Mouse (Mus musculus): ENCODE measurements around the gene Cped1. TPM values are rescaled to one million over a fixed set of nuclear protein-coding genes. Genes with fewer than 3 reads are reported as not detected.
A peak's percentile ranks its signal among the peaks of the same experiment; 100 is the strongest.

The Cped1 gene
- polyA plus RNA-seq, 1 experiment from 2014 or later, result 6.9 TPM

DNA sequence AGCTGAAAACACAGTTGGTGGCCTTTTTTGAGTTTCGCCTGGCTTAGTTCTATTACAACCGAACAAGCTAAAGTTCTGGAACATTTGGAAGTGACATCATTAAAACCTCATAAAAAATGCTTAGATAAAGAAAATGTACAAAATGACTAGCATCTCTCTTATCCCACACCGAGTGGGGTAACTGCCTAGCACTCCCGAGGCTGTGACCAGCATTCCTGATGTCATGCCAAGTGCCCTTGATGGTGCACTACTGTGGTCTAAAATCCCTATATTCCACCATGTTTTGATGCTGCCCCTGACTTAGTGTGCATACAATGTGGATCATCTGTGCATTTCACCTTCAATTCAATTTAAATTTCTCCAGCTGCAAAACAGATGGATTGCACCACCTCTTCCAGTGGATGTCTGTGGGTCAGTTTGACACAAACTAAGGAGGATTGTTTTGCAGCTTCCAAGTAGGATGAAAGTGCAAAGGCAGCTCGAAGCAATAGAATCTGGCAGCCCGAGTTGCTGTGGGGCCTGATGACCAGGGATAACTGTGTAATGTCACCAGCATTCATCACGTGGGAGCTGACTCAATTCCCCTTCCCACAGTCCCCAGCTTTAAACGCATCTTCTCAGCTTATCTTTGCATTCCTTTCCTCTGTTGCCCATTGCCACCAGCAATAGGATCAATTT is 33.2 kb downstream of the Cped1 start:
- no peak overlapping the region for H3K4me2 ChIP-seq (ENCODE audit: low read length)
- peaks cover 6 to 12% of the 10 kb centered on the region in 2 experiments; a peak in 3 of 4 replicates for H3K4me1 ChIP-seq (ENCODE audit: control insufficient read depth in 2 of 2, insufficient read depth in 2 of 2, low read length in 2 of 2)
- H3K27me3 ChIP-seq (ENCODE audit: control insufficient read depth, insufficient read depth, low read length), result no peaks in the 10 kb centered on the region
- no peaks in the 10 kb centered on the region for H3K36me3 ChIP-seq (ENCODE audit: control insufficient read depth, insufficient read depth, low read length)
- no peak overlapping the region for H3K9ac ChIP-seq (ENCODE audit: low read length)
- no peaks in the 10 kb centered on the region for H3K9me3 ChIP-seq (ENCODE audit: control insufficient read depth, low read length)
- H3K4me3 ChIP-seq (ENCODE audit: control insufficient read depth in 1 of 2, insufficient read depth in 1 of 2, low read depth in 1 of 2, low read length in 2 of 2), result no peak overlapping the region
- H3K27ac ChIP-seq (replicated peaks in 1 of 2; ENCODE audit: control insufficient read depth in 1 of 2, insufficient read depth in 1 of 2, low read depth in 2 of 2, low read length in 2 of 2), result peak overlapping the region in 1 of 2 experiments; percentile 9; a peak in 1 of 4 replicates
- ATAC-seq (ENCODE audit: insufficient number of reproducible peaks, insufficient read depth, low FRiP score, low read depth), result no peak
- 39% methylated on average over 8 of the region's 8 CpGs for WGBS

GRCm38 (mm10) chr6:22019637-22020036 is 33.9 kb downstream of the Cped1 start:
- no peak for ATAC-seq (ENCODE audit: insufficient number of reproducible peaks, insufficient read depth, low FRiP score, low read depth)
- WGBS, result 39% methylated on average over 10 of the region's 10 CpGs
- 0 out of 2 replicates have a peak overlapping the region, but pooled peaks have one; percentile 45 for H3K9ac ChIP-seq (ENCODE audit: low read length)
- H3K27me3 ChIP-seq (ENCODE audit: control insufficient read depth, insufficient read depth, low read length), result no peaks in the 10 kb centered on the region
- peak overlapping the region; percentile 42 to 65; a peak in 2 of 4 replicates for H3K27ac ChIP-seq (replicated peaks in 1 of 2; ENCODE audit: control insufficient read depth in 1 of 2, insufficient read depth in 1 of 2, low read depth in 2 of 2, low read length in 2 of 2)
- H3K4me2 ChIP-seq (ENCODE audit: low read length), result no peak overlapping the region
- no peaks in the 10 kb centered on the region for H3K36me3 ChIP-seq (ENCODE audit: control insufficient read depth, insufficient read depth, low read length)
- H3K4me3 ChIP-seq (ENCODE audit: control insufficient read depth in 1 of 2, insufficient read depth in 1 of 2, low read depth in 1 of 2, low read length in 2 of 2), result no peak overlapping the region
- H3K4me1 ChIP-seq (ENCODE audit: control insufficient read depth in 2 of 2, insufficient read depth in 2 of 2, low read length in 2 of 2), result peaks cover 6 to 12% of the 10 kb centered on the region in 2 experiments; a peak in 3 of 4 replicates
- no peaks in the 10 kb centered on the region for H3K9me3 ChIP-seq (ENCODE audit: control insufficient read depth, low read length)

GRCm38 (mm10) chr6:22020696-22021095 is 35.0 kb downstream of the Cped1 start:
- ATAC-seq (ENCODE audit: insufficient number of reproducible peaks, insufficient read depth, low FRiP score, low read depth), result no peak
- Histone ChIP-seq H3K27me3 (ENCODE audit: control insufficient read depth, insufficient read depth, low read length) (no peaks in the 10 kb centered on the region), H3K4me3 (ENCODE audit: control insufficient read depth in 1 of 2, insufficient read depth in 1 of 2, low read depth in 1 of 2, low read length in 2 of 2) (no peak overlapping the region), H3K4me2 (ENCODE audit: low read length) (no peak overlapping the region), H3K4me1 (ENCODE audit: control insufficient read depth in 2 of 2, insufficient read depth in 2 of 2, low read length in 2 of 2) (peaks cover 6 to 17% of the 10 kb centered on the region in 2 experiments; a peak in 3 of 4 replicates), H3K9me3 (ENCODE audit: control insufficient read depth, low read length) (no peaks in the 10 kb centered on the region), H3K9ac (ENCODE audit: low read length) (no peak overlapping the region), H3K27ac (replicated peaks in 1 of 2; ENCODE audit: control insufficient read depth in 1 of 2, insufficient read depth in 1 of 2, low read depth in 2 of 2, low read length in 2 of 2) (no peak overlapping the region), H3K36me3 (ENCODE audit: control insufficient read depth, insufficient read depth, low read length) (no peaks in the 10 kb centered on the region)
- WGBS, result 80% methylated on average over 5 of the region's 5 CpGs

DNA sequence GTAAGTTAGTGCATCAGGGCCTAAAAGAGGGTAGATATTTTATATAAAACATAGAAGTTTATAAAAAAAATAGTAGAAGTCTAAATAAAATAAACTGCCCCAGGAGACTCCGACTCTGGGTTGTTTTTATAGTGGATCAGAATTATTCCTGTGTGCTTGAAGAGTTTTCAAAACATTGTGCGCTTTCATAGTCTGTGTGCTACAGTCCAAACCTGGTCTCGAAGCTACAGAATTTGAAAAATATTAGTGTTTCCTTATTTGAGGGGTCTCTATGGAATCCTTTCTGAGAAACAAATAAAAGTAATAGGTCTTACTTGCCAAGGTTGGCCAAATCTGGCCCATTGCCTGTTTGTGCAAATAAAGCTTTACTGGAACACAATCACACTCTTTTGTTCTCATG is 35.6 kb downstream of the Cped1 start:
- H3K9ac ChIP-seq (ENCODE audit: low read length), result no peak overlapping the region
- no peak overlapping the region for H3K4me3 ChIP-seq (ENCODE audit: control insufficient read depth in 1 of 2, insufficient read depth in 1 of 2, low read depth in 1 of 2, low read length in 2 of 2)
- H3K9me3 ChIP-seq (ENCODE audit: control insufficient read depth, low read length), result no peaks in the 10 kb centered on the region
- H3K4me2 ChIP-seq (ENCODE audit: low read length), result no peak overlapping the region
- no peak overlapping the region for H3K27ac ChIP-seq (replicated peaks in 1 of 2; ENCODE audit: control insufficient read depth in 1 of 2, insufficient read depth in 1 of 2, low read depth in 2 of 2, low read length in 2 of 2)
- no peak for ATAC-seq (ENCODE audit: insufficient number of reproducible peaks, insufficient read depth, low FRiP score, low read depth)
- peaks cover 6 to 17% of the 10 kb centered on the region in 2 experiments; a peak in 3 of 4 replicates for H3K4me1 ChIP-seq (ENCODE audit: control insufficient read depth in 2 of 2, insufficient read depth in 2 of 2, low read length in 2 of 2)
- no peaks in the 10 kb centered on the region for H3K36me3 ChIP-seq (ENCODE audit: control insufficient read depth, insufficient read depth, low read length)
- 85% methylated on average over 3 of the region's 3 CpGs for WGBS
- H3K27me3 ChIP-seq (ENCODE audit: control insufficient read depth, insufficient read depth, low read length), result no peaks in the 10 kb centered on the region

- H3K36me3 ChIP-seq (ENCODE audit: control insufficient read depth, insufficient read depth, low read length), result no peaks in the 10 kb centered on the region
- H3K27ac ChIP-seq (replicated peaks in 1 of 2; ENCODE audit: control insufficient read depth in 1 of 2, insufficient read depth in 1 of 2, low read depth in 2 of 2, low read length in 2 of 2), result no peak overlapping the region
- 93% methylated on average over 2 of the region's 2 CpGs for WGBS
- ATAC-seq (ENCODE audit: insufficient number of reproducible peaks, insufficient read depth, low FRiP score, low read depth), result no peak
- H3K9me3 ChIP-seq (ENCODE audit: control insufficient read depth, low read length), result no peaks in the 10 kb centered on the region
- no peak overlapping the region for H3K9ac ChIP-seq (ENCODE audit: low read length)
- H3K4me1 ChIP-seq (ENCODE audit: control insufficient read depth in 2 of 2, insufficient read depth in 2 of 2, low read length in 2 of 2), result peaks cover 5 to 13% of the 10 kb centered on the region in 2 experiments; a peak in 3 of 4 replicates
- H3K27me3 ChIP-seq (ENCODE audit: control insufficient read depth, insufficient read depth, low read length), result no peaks in the 10 kb centered on the region
- H3K4me3 ChIP-seq (ENCODE audit: control insufficient read depth in 1 of 2, insufficient read depth in 1 of 2, low read depth in 1 of 2, low read length in 2 of 2), result no peak overlapping the region
- H3K4me2 ChIP-seq (ENCODE audit: low read length), result no peak overlapping the region
Observed at GRCm38 (mm10) chr6:22024168-22024567, 38.5 kb downstream of the Cped1 start.

GRCm38 (mm10) chr6:22025584-22026357 is 40.1 kb downstream of the Cped1 start:
- 0 out of 2 replicates have a peak overlapping the region, but pooled peaks have one; percentile 31 for H3K9ac ChIP-seq (ENCODE audit: low read length)
- H3K4me3 ChIP-seq (ENCODE audit: control insufficient read depth in 1 of 2, insufficient read depth in 1 of 2, low read depth in 1 of 2, low read length in 2 of 2), result peak overlapping the region in 1 of 2 experiments; percentile 14; a peak in 2 of 4 replicates

DNA sequence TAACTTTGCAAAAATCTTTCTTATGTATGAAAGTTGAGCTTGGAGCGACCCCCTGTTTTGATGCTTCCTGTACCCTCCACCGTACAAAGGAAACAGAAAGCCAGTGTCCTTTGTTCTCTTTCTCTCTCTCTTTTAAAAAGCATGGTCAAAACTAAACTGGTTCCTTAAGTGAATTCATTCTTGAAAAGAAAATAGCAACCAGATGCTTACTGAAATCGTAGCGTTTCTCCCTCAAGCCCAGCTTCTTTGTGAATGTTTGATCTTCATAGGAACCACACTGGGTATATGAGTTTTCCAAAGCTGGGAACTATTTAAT is 40.6 kb downstream of the Cped1 start:
- ATAC-seq (ENCODE audit: insufficient number of reproducible peaks, insufficient read depth, low FRiP score, low read depth), result no peak
- no peaks in the 10 kb centered on the region for H3K27me3 ChIP-seq (ENCODE audit: control insufficient read depth, insufficient read depth, low read length)
- H3K9me3 ChIP-seq (ENCODE audit: control insufficient read depth, low read length), result no peaks in the 10 kb centered on the region
- H3K4me1 ChIP-seq (ENCODE audit: control insufficient read depth in 2 of 2, insufficient read depth in 2 of 2, low read length in 2 of 2), result 0 out of 4 replicates have a peak, but pooled peaks cover 0 to 5% of the 10 kb centered on the region in 2 experiments
- 0 out of 2 replicates have a peak overlapping the region, but pooled peaks have one; percentile 31 for H3K9ac ChIP-seq (ENCODE audit: low read length)
- H3K4me2 ChIP-seq (ENCODE audit: low read length), result peak overlapping the region; percentile 51
- H3K36me3 ChIP-seq (ENCODE audit: control insufficient read depth, insufficient read depth, low read length), result no peaks in the 10 kb centered on the region
- peak overlapping the region in 1 of 2 experiments; percentile 14; a peak in 1 of 4 replicates for H3K4me3 ChIP-seq (ENCODE audit: control insufficient read depth in 1 of 2, insufficient read depth in 1 of 2, low read depth in 1 of 2, low read length in 2 of 2)
- 50% methylated on average over 4 of the region's 4 CpGs for WGBS
- peak overlapping the region in 1 of 2 experiments; percentile 20; a peak in 3 of 4 replicates for H3K27ac ChIP-seq (replicated peaks in 1 of 2; ENCODE audit: control insufficient read depth in 1 of 2, insufficient read depth in 1 of 2, low read depth in 2 of 2, low read length in 2 of 2)

More at GRCm38 (mm10) chr6:22025584-22026357, 40.1 kb downstream of the Cped1 start:
- 32% methylated on average over 17 of the region's 17 CpGs for WGBS
- Histone ChIP-seq H3K4me1 (ENCODE audit: control insufficient read depth in 2 of 2, insufficient read depth in 2 of 2, low read length in 2 of 2) (0 out of 4 replicates have a peak, but pooled peaks cover 0 to 5% of the 10 kb centered on the region in 2 experiments), H3K36me3 (ENCODE audit: control insufficient read depth, insufficient read depth, low read length) (no peaks in the 10 kb centered on the region), H3K9me3 (ENCODE audit: control insufficient read depth, low read length) (no peaks in the 10 kb centered on the region), H3K27ac (replicated peaks in 1 of 2; ENCODE audit: control insufficient read depth in 1 of 2, insufficient read depth in 1 of 2, low read depth in 2 of 2, low read length in 2 of 2) (peak overlapping the region in 1 of 2 experiments; percentile 35; a peak in 3 of 4 replicates), H3K27me3 (ENCODE audit: control insufficient read depth, insufficient read depth, low read length) (no peaks in the 10 kb centered on the region), H3K4me2 (ENCODE audit: low read length) (peak overlapping the region; percentile 51)
- ATAC-seq (ENCODE audit: insufficient number of reproducible peaks, insufficient read depth, low FRiP score, low read depth), result no peak
